Mouse (Mus musculus) heart, postnatal 0 days (tissue): ENCODE measurements at regions not wholly inside any gene's neighbourhood (a gene's known extent, or its start where the extent isn't known, plus 50 kb on each side); places are given as distances from the start of the nearest gene placed in this dataset.

Experiments
- ATAC-seq: fragments of 200-750 bp; cut with Nextera tagmentation; 2 replicates; pipeline ENCODE4 v1.8.0; 2017; ENCODE audit warnings: low read depth, moderate number of reproducible peaks, moderate library complexity; ENCODE audit not compliant: insufficient read depth
- DNase-seq: peaks from one replicate; pipeline ENCODE4 v3.0.0-alpha.2; 2016; ENCODE audit warnings: low spot score
- H3K27ac ChIP-seq: fragments of 300-500 bp; sonication (generic); 2 replicates; pipeline ENCODE4 v1.5.1; 2014; ENCODE audit warnings: low read depth, mild to moderate bottlenecking
- H3K27me3 ChIP-seq: fragments of 300-500 bp; sonication (generic); 2 replicates; pipeline ENCODE4 v1.6.1; 2014; ENCODE audit warnings: low read length, mixed read lengths; ENCODE audit not compliant: control insufficient read depth, insufficient read depth
- H3K36me3 ChIP-seq: fragments of 300-500 bp; sonication (generic); replicated peaks from 2 replicates; pipeline ENCODE4 v1.6.1; 2014; ENCODE audit warnings: low read length, mixed read lengths; ENCODE audit not compliant: control insufficient read depth, insufficient read depth
- H3K4me1 ChIP-seq: fragments of 300-500 bp; sonication (generic); 2 replicates; pipeline ENCODE4 v1.6.1; 2014; ENCODE audit warnings: antibody characterized with exemption; ENCODE audit not compliant: control insufficient read depth, insufficient read depth
- H3K4me2 ChIP-seq: fragments of 300-500 bp; sonication (generic); 2 replicates; pipeline ENCODE4 v1.6.1; 2014; ENCODE audit warnings: low read depth, mild to moderate bottlenecking, low read length, moderate library complexity
- H3K4me3 ChIP-seq: fragments of 300-500 bp; sonication (generic); 2 replicates; pipeline ENCODE4 v1.5.1; 2014; ENCODE audit warnings: low read depth, low read length
- H3K9ac ChIP-seq: fragments of 300-500 bp; sonication (generic); replicated peaks from 2 replicates; pipeline ENCODE4 v1.6.1; 2014; ENCODE audit warnings: low read depth, low read length, mixed read lengths
- H3K9me3 ChIP-seq: fragments of 300-500 bp; sonication (generic); replicated peaks from 2 replicates; pipeline ENCODE4 v1.6.1; 2016; ENCODE audit warnings: low read length; ENCODE audit not compliant: control insufficient read depth
- CTCF ChIP-seq: IDR thresholded peaks from 2 replicates; pipeline ENCODE4 v1.5.1; 2016; ENCODE audit warnings: antibody characterized with exemption, control low read depth, low read depth
- EP300 ChIP-seq: IDR thresholded peaks from 2 replicates; pipeline ENCODE4 v1.6.1; 2016; ENCODE audit warnings: antibody characterized with exemption, low read depth
- WGBS: fragments of 180-500 bp; shearing (Covaris S2); extraction: QIAGEN DNeasy Blood & Tissue Kit; methylation state at CpG from one replicate; pipeline ENCODE4 v1.1.7; 2014; 5-methylcytosine and 5-hydroxymethylcytosine counted together

DNA sequence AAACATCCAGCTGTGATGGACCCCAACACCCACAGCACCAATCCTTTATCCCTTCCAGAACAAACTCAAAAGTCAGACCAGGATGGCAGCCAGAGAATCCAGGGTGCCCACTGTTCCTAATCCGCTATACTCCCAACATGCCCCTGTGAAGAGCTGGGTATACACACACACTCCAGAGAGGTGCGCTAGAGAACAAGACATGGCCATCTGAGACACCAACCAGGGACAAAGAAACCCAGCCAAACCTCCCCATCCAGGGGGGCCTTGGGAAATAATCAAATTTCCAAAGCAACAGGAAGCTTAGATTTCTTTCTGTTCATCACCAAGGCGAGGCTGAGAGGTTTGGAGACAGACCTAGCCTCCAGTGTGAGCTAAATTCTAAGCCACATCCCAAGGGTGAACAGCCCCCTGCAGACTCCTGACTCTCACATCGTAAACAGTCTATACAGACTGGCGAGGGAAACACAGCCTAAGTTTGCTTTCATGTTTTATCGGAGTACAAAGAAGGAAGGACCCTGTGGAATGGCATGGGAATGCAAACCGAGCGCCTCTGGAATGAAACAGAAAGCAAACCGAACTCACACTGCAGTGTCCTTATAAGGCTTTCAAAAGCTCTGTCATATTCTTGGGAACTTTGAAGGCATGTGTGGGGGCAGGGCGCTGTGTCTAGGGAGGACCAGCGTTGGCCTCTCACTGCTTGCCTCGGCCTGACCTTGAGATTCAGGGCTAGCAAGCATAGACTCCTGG is 85.9 kb upstream of the Sfswap start:
- DNase-seq (peak; percentile 76), ATAC-seq (peak; percentile 81)
- H3K27ac ChIP-seq: peak overlapping the region; percentile 65
- H3K4me3 ChIP-seq: peak overlapping the region; percentile 26
- H3K9me3 ChIP-seq: no peaks in the 10 kb centered on the region
- no peaks in the 10 kb centered on the region for H3K27me3 ChIP-seq
- TF ChIP-seq EP300: no peak
- peak; percentile 45 for TF ChIP-seq CTCF
- H3K36me3 ChIP-seq: no peaks in the 10 kb centered on the region
- peak overlapping the region; percentile 52 for H3K4me2 ChIP-seq
- 15% methylated on average over 12 of the region's 12 CpGs for WGBS
- H3K4me1 ChIP-seq: no peaks in the 10 kb centered on the region
- H3K9ac ChIP-seq: 0 out of 2 replicates have a peak overlapping the region, but pooled peaks have one; percentile 8

DNA sequence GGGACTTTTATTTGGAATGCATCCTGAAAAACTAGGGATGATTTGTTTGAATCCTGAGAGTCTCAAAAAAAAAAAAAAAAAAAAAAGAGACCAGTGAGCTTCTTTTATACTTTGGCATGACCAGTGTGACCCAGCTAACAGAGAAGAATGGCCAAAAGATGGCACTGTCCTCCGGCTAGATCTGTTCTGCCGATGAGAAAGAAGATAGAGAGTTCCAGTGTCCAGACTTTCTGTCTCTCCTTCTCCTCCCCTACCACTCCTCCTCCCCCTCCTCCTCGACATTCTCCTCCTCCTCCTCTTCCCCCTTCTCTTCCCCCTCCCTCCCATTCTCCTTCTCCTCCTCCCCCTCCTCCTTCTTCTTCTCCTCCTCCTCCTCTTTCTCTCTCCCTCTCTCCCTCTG is 84.6 kb upstream of the Sfswap start:
- 13% methylated on average over 3 of the region's 3 CpGs for WGBS
- ATAC-seq (no peak), DNase-seq (no peak)

DNA sequence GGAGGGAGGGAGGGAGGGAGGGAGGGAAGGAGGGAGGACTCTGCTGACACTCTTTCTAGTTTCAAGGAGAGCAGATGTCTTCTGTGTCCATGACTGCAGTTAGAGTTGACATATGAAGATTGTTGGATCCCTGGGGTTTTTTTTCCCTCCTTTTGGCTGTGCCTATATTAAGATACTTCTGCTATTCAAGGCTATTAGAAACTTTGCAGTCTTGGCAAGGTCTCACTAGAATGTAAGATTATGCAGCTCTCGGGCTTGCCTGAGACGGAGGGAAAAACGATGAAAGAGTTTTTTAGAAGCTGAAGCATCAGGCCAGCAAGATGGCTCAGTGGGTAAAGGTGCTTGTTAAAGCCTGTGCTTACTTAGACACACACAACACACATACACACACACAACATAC is 83.5 kb upstream of the Sfswap start:
- H3K4me3 ChIP-seq: no peak overlapping the region
- H3K27me3 ChIP-seq: no peaks in the 10 kb centered on the region
- DNase-seq (no peak), ATAC-seq (no peak)
- no peak overlapping the region for H3K4me2 ChIP-seq
- H3K9ac ChIP-seq: no peak overlapping the region
- H3K36me3 ChIP-seq: no peaks in the 10 kb centered on the region
- H3K27ac ChIP-seq: no peak overlapping the region
- WGBS: 48% methylated on average over 3 of the region's 3 CpGs
- TF ChIP-seq CTCF (no peak), EP300 (no peak)
- H3K4me1 ChIP-seq: no peaks in the 10 kb centered on the region
- H3K9me3 ChIP-seq: no peaks in the 10 kb centered on the region

More for the DNA sequence above, 84.6 kb upstream of the Sfswap start:
- Histone ChIP-seq H3K9ac (no peak overlapping the region), H3K27me3 (no peaks in the 10 kb centered on the region), H3K4me1 (no peaks in the 10 kb centered on the region), H3K27ac (no peak overlapping the region), H3K4me3 (no peak overlapping the region), H3K36me3 (no peaks in the 10 kb centered on the region), H3K4me2 (no peak overlapping the region), H3K9me3 (no peaks in the 10 kb centered on the region)
- TF ChIP-seq EP300: no peak
- TF ChIP-seq CTCF: peak; percentile 11; the same call in 1 of the 2 replicates

DNA sequence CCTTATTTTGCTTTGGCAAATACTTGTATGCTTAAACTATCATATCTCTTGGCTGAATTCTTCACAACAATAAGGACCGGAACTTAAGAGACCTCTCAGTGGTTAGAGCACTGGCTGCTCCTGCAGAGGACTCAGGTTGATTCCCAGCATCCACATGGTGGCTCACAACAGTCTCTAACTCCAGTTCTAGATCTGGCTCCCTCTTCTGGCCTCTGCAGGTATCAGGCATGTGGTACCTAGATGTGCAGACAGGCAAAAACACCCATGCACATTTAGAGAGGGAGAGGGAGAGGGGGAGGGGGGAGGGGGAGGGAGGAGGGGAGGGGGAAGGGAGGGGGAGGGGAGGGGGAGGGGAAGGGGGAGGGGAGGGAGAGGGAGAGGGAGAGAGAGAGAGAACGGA is 80.0 kb upstream of the Sfswap start:
- no peaks in the 10 kb centered on the region for H3K36me3 ChIP-seq
- DNase-seq: no peak
- no peak for ATAC-seq
- H3K4me2 ChIP-seq: no peak overlapping the region
- TF ChIP-seq EP300: no peak
- TF ChIP-seq CTCF: no peak
- H3K27ac ChIP-seq: no peak overlapping the region
- H3K4me1 ChIP-seq: no peaks in the 10 kb centered on the region
- no peak overlapping the region for H3K4me3 ChIP-seq
- H3K27me3 ChIP-seq: no peaks in the 10 kb centered on the region
- 69% methylated on average over 2 of the region's 2 CpGs for WGBS
- no peak overlapping the region for H3K9ac ChIP-seq
- no peaks in the 10 kb centered on the region for H3K9me3 ChIP-seq

DNA sequence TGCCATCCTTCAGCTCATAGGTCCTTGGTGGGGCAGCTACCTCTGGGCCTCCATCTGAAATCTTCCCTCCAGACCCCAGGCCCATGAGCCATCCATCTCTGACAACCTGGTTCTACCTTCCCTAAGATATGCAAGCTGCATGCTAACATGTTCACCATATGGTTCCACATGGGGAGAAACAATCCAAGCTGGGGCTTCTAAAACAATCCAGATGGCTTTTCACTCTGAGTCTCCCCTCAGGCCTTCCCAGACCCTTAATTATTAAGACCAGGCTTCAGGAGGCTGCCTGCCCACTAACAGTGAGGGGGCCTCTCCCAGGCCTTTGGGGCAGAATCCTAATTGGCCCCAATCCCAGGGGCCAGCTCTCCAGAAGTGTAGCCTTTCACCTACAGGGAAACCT is 71.1 kb upstream of the Sfswap start:
- TF ChIP-seq EP300: no peak
- TF ChIP-seq CTCF: no peak
- Histone ChIP-seq H3K9me3 (no peaks in the 10 kb centered on the region), H3K4me1 (no peaks in the 10 kb centered on the region), H3K36me3 (no peaks in the 10 kb centered on the region), H3K4me3 (no peak overlapping the region), H3K4me2 (no peak overlapping the region), H3K27me3 (no peaks in the 10 kb centered on the region), H3K27ac (no peak overlapping the region), H3K9ac (no peak overlapping the region)
- no peak for DNase-seq
- ATAC-seq: no peak

DNA sequence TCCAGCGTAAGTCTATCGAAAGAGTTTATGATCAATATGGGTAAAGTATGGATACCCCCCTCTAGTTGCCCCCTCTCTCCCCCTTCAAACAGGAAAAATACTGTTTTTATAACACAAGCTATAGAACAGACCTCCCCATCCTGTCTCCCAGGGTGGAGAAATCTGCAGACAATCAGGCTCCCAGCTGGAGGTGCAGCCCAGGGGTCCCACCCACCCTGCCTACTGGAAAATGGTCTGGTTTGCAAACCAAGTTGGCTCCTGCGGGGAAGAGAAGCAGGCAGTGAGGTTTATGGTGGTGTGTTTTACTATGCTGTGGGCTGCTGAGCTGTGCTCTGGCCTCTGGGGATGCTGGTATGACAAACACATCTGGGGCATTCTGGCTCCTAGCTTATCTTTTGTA is 70.7 kb upstream of the Sfswap start:
- no peak for TF ChIP-seq EP300
- no peak for TF ChIP-seq CTCF
- 82% methylated on average over 3 of the region's 3 CpGs for WGBS
- H3K27ac ChIP-seq: no peak overlapping the region
- H3K4me2 ChIP-seq: no peak overlapping the region
- no peaks in the 10 kb centered on the region for H3K27me3 ChIP-seq
- ATAC-seq (no peak), DNase-seq (no peak)
- H3K9me3 ChIP-seq: no peaks in the 10 kb centered on the region
- no peak overlapping the region for H3K4me3 ChIP-seq
- no peaks in the 10 kb centered on the region for H3K4me1 ChIP-seq
- no peaks in the 10 kb centered on the region for H3K36me3 ChIP-seq
- no peak overlapping the region for H3K9ac ChIP-seq
